Mouse (Mus musculus) intestine, postnatal 0 days (tissue): ENCODE results near the gene Hnrnpc. TPM values are rescaled to one million over a fixed set of nuclear protein-coding genes. Genes with fewer than 3 reads are reported as not detected.
A peak's percentile ranks its signal among the peaks of the same experiment; 100 is the strongest.
"Not testable (repeated sequence)": the region's sequence is repeated elsewhere in the genome, so short reads cannot be mapped to it uniquely, and the experiment has no call there.

Experiments used
- ATAC-seq: fragments of 200-750 bp; cut with Nextera tagmentation; 2 replicates; pipeline ENCODE4 v1.8.0; 2017; ENCODE audit warnings: mild to moderate bottlenecking, moderate TSS enrichment, moderate library complexity
- H3K27ac ChIP-seq: fragments of 300-500 bp; sonication (generic); 2 replicates; pipeline ENCODE4 v1.5.1; 2014; ENCODE audit warnings: mild to moderate bottlenecking, low read depth, low read length, moderate library complexity
- H3K27me3 ChIP-seq: fragments of 300-500 bp; sonication (generic); replicated peaks from 2 replicates; pipeline ENCODE4 v1.6.1; 2014; ENCODE audit warnings: low read length, mixed read lengths; ENCODE audit not compliant: control insufficient read depth, insufficient read depth
- H3K36me3 ChIP-seq: fragments of 300-500 bp; sonication (generic); 2 replicates; pipeline ENCODE4 v1.6.1; 2014; ENCODE audit warnings: mild to moderate bottlenecking, moderate library complexity; ENCODE audit not compliant: control insufficient read depth, insufficient read depth
- H3K4me1 ChIP-seq: fragments of 300-500 bp; sonication (generic); replicated peaks from 2 replicates; pipeline ENCODE4 v1.6.1; 2014; ENCODE audit warnings: antibody characterized with exemption, low read length, mixed read lengths; ENCODE audit not compliant: control insufficient read depth, insufficient read depth
- H3K4me2 ChIP-seq: fragments of 300-500 bp; sonication (generic); replicated peaks from 2 replicates; pipeline ENCODE4 v1.6.1; 2014; ENCODE audit warnings: low read depth, mild to moderate bottlenecking, moderate library complexity
- H3K4me3 ChIP-seq: fragments of 300-500 bp; sonication (generic); 2 replicates; pipeline ENCODE4 v1.5.1; 2014; ENCODE audit warnings: low read depth, low read length
- H3K9ac ChIP-seq: fragments of 300-500 bp; sonication (generic); 2 replicates; pipeline ENCODE4 v1.6.1; 2014; ENCODE audit warnings: mild to moderate bottlenecking, low read depth, low read length
- H3K9me3 ChIP-seq: fragments of 300-500 bp; sonication (generic); 2 replicates; pipeline ENCODE4 v1.6.1; 2016; ENCODE audit warnings: mixed run types; ENCODE audit not compliant: control insufficient read depth
- CTCF ChIP-seq: sonication (generic); IDR thresholded peaks from 2 replicates; pipeline ENCODE4 v1.5.1; 2016; ENCODE audit warnings: low read depth, mild to moderate bottlenecking, control low read depth, antibody characterized with exemption, moderate library complexity
- WGBS: fragments of 180-500 bp; shearing (Covaris S2); extraction: QIAGEN DNeasy Blood & Tissue Kit; methylation state at CpG from one replicate; pipeline ENCODE4 v1.1.7; 2014; 5-methylcytosine and 5-hydroxymethylcytosine counted together
- polyA plus RNA-seq: library from polyadenylated mRNA; unstranded; fragments of >200 nt; fragmentation: Nextera tagmentation; extraction: Ambion mirVana; gene quantifications from 2 replicates; pipeline ENCODE4 v1.2.1, GENCODE M21; 2015

Gene Hnrnpc
- polyA plus RNA-seq, 1 experiment from 2014 or later: 153 TPM

GRCm38 (mm10) chr14:52100170-52100960, 3.5 kb downstream of the Hnrnpc start:
- no peaks in the 10 kb centered on the region for H3K9me3 ChIP-seq
- H3K4me2 ChIP-seq: peak overlapping the region; percentile 63; the same call in 1 of the 2 replicates
- 0 out of 2 replicates have a peak, but pooled peaks cover 7% of the 10 kb centered on the region for H3K4me1 ChIP-seq
- no peak overlapping the region for H3K4me3 ChIP-seq
- no peak for TF ChIP-seq CTCF
- H3K9ac ChIP-seq: no peak overlapping the region
- ATAC-seq: no peak
- no peaks in the 10 kb centered on the region for H3K27me3 ChIP-seq
- peaks cover 8% of the 10 kb centered on the region for H3K36me3 ChIP-seq
- no peak overlapping the region for H3K27ac ChIP-seq
- 40% methylated on average over 5 of the region's 5 CpGs for WGBS

- H3K4me2 ChIP-seq: no peak overlapping the region
- no peak for TF ChIP-seq CTCF
- 52% methylated on average over 2 of the region's 2 CpGs for WGBS
- ATAC-seq: no peak
- peaks cover 8% of the 10 kb centered on the region for H3K36me3 ChIP-seq
- H3K9me3 ChIP-seq: no peaks in the 10 kb centered on the region
- H3K27me3 ChIP-seq: no peaks in the 10 kb centered on the region
- H3K4me1 ChIP-seq: 0 out of 2 replicates have a peak, but pooled peaks cover 7% of the 10 kb centered on the region
- no peak overlapping the region for H3K27ac ChIP-seq
- H3K4me3 ChIP-seq: no peak overlapping the region
- H3K9ac ChIP-seq: no peak overlapping the region
These were observed 4.3 kb downstream of the Hnrnpc start for GRCm38 (mm10) chr14:52099563-52099962.

GRCm38 (mm10) chr14:52098387-52098786, 5.4 kb downstream of the Hnrnpc start:
- not testable (repeated sequence) for H3K9me3 ChIP-seq, H3K4me1 ChIP-seq, H3K9ac ChIP-seq, H3K36me3 ChIP-seq, H3K27me3 ChIP-seq, H3K27ac ChIP-seq, H3K4me2 ChIP-seq, ATAC-seq, H3K4me3 ChIP-seq
- 64% methylated on average over 3 of the region's 3 CpGs for WGBS

- not testable (repeated sequence) for H3K9me3 ChIP-seq, H3K9ac ChIP-seq, H3K4me2 ChIP-seq, H3K4me1 ChIP-seq, H3K27ac ChIP-seq, H3K27me3 ChIP-seq, H3K4me3 ChIP-seq, ATAC-seq
- H3K36me3 ChIP-seq: peaks cover 16% of the 10 kb centered on the region
- 97% methylated on average over 3 of the region's 3 CpGs for WGBS
These were observed 6.6 kb downstream of the Hnrnpc start for GRCm38 (mm10) chr14:52097191-52097590.

GRCm38 (mm10) chr14:52094533-52094932, 9.3 kb downstream of the Hnrnpc start:
- no peak for ATAC-seq
- Histone ChIP-seq H3K9me3 (no peaks in the 10 kb centered on the region), H3K4me3 (no peak overlapping the region), H3K27ac (no peak overlapping the region), H3K27me3 (no peaks in the 10 kb centered on the region), H3K9ac (no peak overlapping the region), H3K4me1 (no peaks in the 10 kb centered on the region), H3K36me3 (peaks cover 28% of the 10 kb centered on the region), H3K4me2 (no peak overlapping the region)
- no peak for TF ChIP-seq CTCF
- WGBS: 69% methylated on average over 1 of the region's 1 CpGs

- no peak overlapping the region for H3K27ac ChIP-seq
- no peak for TF ChIP-seq CTCF
- H3K9ac ChIP-seq: no peak overlapping the region
- no peak overlapping the region for H3K4me2 ChIP-seq
- peaks cover 59% of the 10 kb centered on the region for H3K36me3 ChIP-seq
- no peaks in the 10 kb centered on the region for H3K4me1 ChIP-seq
- H3K27me3 ChIP-seq: no peaks in the 10 kb centered on the region
- ATAC-seq: no peak
- no peaks in the 10 kb centered on the region for H3K9me3 ChIP-seq
- H3K4me3 ChIP-seq: no peak overlapping the region
These were observed 20.7 kb downstream of the Hnrnpc start for GRCm38 (mm10) chr14:52083083-52083482.
